Mouse (Mus musculus): Measurements from ENCODE around the gene Hecw2. TPM values are rescaled to one million over a fixed set of nuclear protein-coding genes. Genes with fewer than 3 reads are reported as not detected.

Hecw2 gene
- polyA plus RNA-seq, 1 experiment from 2014 or later, result 0.22 TPM

GRCm38 (mm10) chr1:53797074-53797473 is 397.9 kb downstream of the Hecw2 start:
- no peaks in the 10 kb centered on the region for H3K36me3 ChIP-seq (ENCODE audit: inconsistent target)
- no peak overlapping the region for H3K27ac ChIP-seq
- no peaks in the 10 kb centered on the region for H3K79me2 ChIP-seq (ENCODE audit: inconsistent target)
- H3K4me3 ChIP-seq (ENCODE audit: inconsistent target), result no peak overlapping the region
- WGBS (ENCODE audit: missing documents), result 93% methylated on average over 5 of the region's 5 CpGs

- no peaks in the 10 kb centered on the region for H3K79me2 ChIP-seq (ENCODE audit: inconsistent target)
- no peaks in the 10 kb centered on the region for H3K36me3 ChIP-seq (ENCODE audit: inconsistent target)
- H3K4me3 ChIP-seq (ENCODE audit: inconsistent target), result no peak overlapping the region
- no peak overlapping the region for H3K27ac ChIP-seq
- 96% methylated on average over 6 of the region's 6 CpGs for WGBS (ENCODE audit: missing documents)
Observed at GRCm38 (mm10) chr1:53796271-53796670, 398.7 kb downstream of the Hecw2 start.

GRCm38 (mm10) chr1:53795591-53795990 is 399.4 kb downstream of the Hecw2 start:
- no peaks in the 10 kb centered on the region for H3K79me2 ChIP-seq (ENCODE audit: inconsistent target)
- no peak overlapping the region for H3K27ac ChIP-seq
- H3K36me3 ChIP-seq (ENCODE audit: inconsistent target), result no peaks in the 10 kb centered on the region
- no peak overlapping the region for H3K4me3 ChIP-seq (ENCODE audit: inconsistent target)
- 91% methylated on average over 4 of the region's 4 CpGs for WGBS (ENCODE audit: missing documents)

- Histone ChIP-seq H3K79me2 (ENCODE audit: inconsistent target) (no peaks in the 10 kb centered on the region), H3K4me3 (ENCODE audit: inconsistent target) (no peak overlapping the region), H3K27ac (no peak overlapping the region), H3K36me3 (ENCODE audit: inconsistent target) (no peaks in the 10 kb centered on the region)
- 90% methylated on average over 5 of the region's 5 CpGs for WGBS (ENCODE audit: missing documents)
Observed at GRCm38 (mm10) chr1:53795081-53795480, 399.9 kb downstream of the Hecw2 start.

- WGBS (ENCODE audit: missing documents), result 94% methylated on average over 2 of the region's 2 CpGs
- H3K4me3 ChIP-seq (ENCODE audit: inconsistent target), result no peak overlapping the region
- H3K79me2 ChIP-seq (ENCODE audit: inconsistent target), result no peaks in the 10 kb centered on the region
- no peaks in the 10 kb centered on the region for H3K36me3 ChIP-seq (ENCODE audit: inconsistent target)
- no peak overlapping the region for H3K27ac ChIP-seq
Observed at GRCm38 (mm10) chr1:53794279-53794678, 400.7 kb downstream of the Hecw2 start.

- 35% methylated on average over 2 of the region's 2 CpGs for WGBS (ENCODE audit: missing documents)
- no peaks in the 10 kb centered on the region for H3K79me2 ChIP-seq (ENCODE audit: inconsistent target)
- no peak overlapping the region for H3K4me3 ChIP-seq (ENCODE audit: inconsistent target)
- no peak overlapping the region for H3K27ac ChIP-seq
- H3K36me3 ChIP-seq (ENCODE audit: inconsistent target), result no peaks in the 10 kb centered on the region
Observed at GRCm38 (mm10) chr1:53791343-53791742, 403.6 kb downstream of the Hecw2 start.

- H3K79me2 ChIP-seq (ENCODE audit: inconsistent target), result peaks cover 47% of the 10 kb centered on the region
- WGBS (ENCODE audit: missing documents), result 1% methylated on average over 59 of the region's 81 CpGs
- no peaks in the 10 kb centered on the region for H3K36me3 ChIP-seq (ENCODE audit: inconsistent target)
- H3K4me3 ChIP-seq (ENCODE audit: inconsistent target), result peak within 1 kb of the TSS; percentile 90
- peak within 1 kb of the TSS; percentile 73 for H3K27ac ChIP-seq
Observed at GRCm38 (mm10) chr1:53784721-53785418, 410.1 kb downstream of the Hecw2 start, which contains the start of gene Stk17b. Gene Stk17b (minus strand): TSS chr1:53785224.

- peaks cover 53% of the 10 kb centered on the region for H3K79me2 ChIP-seq (ENCODE audit: inconsistent target)
- 1% methylated on average over 17 of the region's 17 CpGs for WGBS (ENCODE audit: missing documents)
- no peaks in the 10 kb centered on the region for H3K36me3 ChIP-seq (ENCODE audit: inconsistent target)
- H3K4me3 ChIP-seq (ENCODE audit: inconsistent target), result peak overlapping the region; percentile 90
- H3K27ac ChIP-seq, result peak overlapping the region; percentile 73
Observed at GRCm38 (mm10) chr1:53784291-53784720, 410.7 kb downstream of the Hecw2 start.

- Histone ChIP-seq H3K79me2 (ENCODE audit: inconsistent target) (peaks cover 67% of the 10 kb centered on the region), H3K27ac (0 out of 2 replicates have a peak overlapping the region, but pooled peaks have one; percentile 73), H3K36me3 (ENCODE audit: inconsistent target) (no peaks in the 10 kb centered on the region), H3K4me3 (ENCODE audit: inconsistent target) (peak overlapping the region; percentile 90)
- WGBS (ENCODE audit: missing documents), result 100% methylated on average over 1 of the region's 1 CpGs
Observed at GRCm38 (mm10) chr1:53782956-53783355, 412.0 kb downstream of the Hecw2 start.

- Histone ChIP-seq H3K4me3 (ENCODE audit: inconsistent target) (no peak overlapping the region), H3K36me3 (ENCODE audit: inconsistent target) (no peaks in the 10 kb centered on the region), H3K79me2 (ENCODE audit: inconsistent target) (peaks cover 75% of the 10 kb centered on the region), H3K27ac (no peak overlapping the region)
- 84% methylated on average over 3 of the region's 3 CpGs for WGBS (ENCODE audit: missing documents)
Observed at GRCm38 (mm10) chr1:53782079-53782478, 412.9 kb downstream of the Hecw2 start.

GRCm38 (mm10) chr1:53781311-53781710 is 413.7 kb downstream of the Hecw2 start:
- no peak overlapping the region for H3K27ac ChIP-seq
- no peak overlapping the region for H3K4me3 ChIP-seq (ENCODE audit: inconsistent target)
- no peaks in the 10 kb centered on the region for H3K36me3 ChIP-seq (ENCODE audit: inconsistent target)
- 45% methylated on average over 1 of the region's 1 CpGs for WGBS (ENCODE audit: missing documents)
- peaks cover 83% of the 10 kb centered on the region for H3K79me2 ChIP-seq (ENCODE audit: inconsistent target)

- 93% methylated on average over 7 of the region's 7 CpGs for WGBS (ENCODE audit: missing documents)
- H3K36me3 ChIP-seq (ENCODE audit: inconsistent target), result peaks cover 3% of the 10 kb centered on the region
- H3K4me3 ChIP-seq (ENCODE audit: inconsistent target), result no peak overlapping the region
- H3K27ac ChIP-seq, result no peak overlapping the region
- peaks cover 96% of the 10 kb centered on the region for H3K79me2 ChIP-seq (ENCODE audit: inconsistent target)
Observed at GRCm38 (mm10) chr1:53776176-53776905, 418.6 kb downstream of the Hecw2 start.

GRCm38 (mm10) chr1:53775545-53775944 is 419.4 kb downstream of the Hecw2 start:
- peaks cover 96% of the 10 kb centered on the region for H3K79me2 ChIP-seq (ENCODE audit: inconsistent target)
- H3K36me3 ChIP-seq (ENCODE audit: inconsistent target), result peaks cover 10% of the 10 kb centered on the region
- 95% methylated on average over 2 of the region's 2 CpGs for WGBS (ENCODE audit: missing documents)
- no peak overlapping the region for H3K4me3 ChIP-seq (ENCODE audit: inconsistent target)
- H3K27ac ChIP-seq, result peak overlapping the region; percentile 82; the same call in 1 of the 2 replicates

- Histone ChIP-seq H3K4me3 (ENCODE audit: inconsistent target) (no peak overlapping the region), H3K27ac (peak overlapping the region; percentile 82), H3K36me3 (ENCODE audit: inconsistent target) (peaks cover 14% of the 10 kb centered on the region), H3K79me2 (ENCODE audit: inconsistent target) (peaks cover 96% of the 10 kb centered on the region)
- 71% methylated on average over 6 of the region's 6 CpGs for WGBS (ENCODE audit: missing documents)
Observed at GRCm38 (mm10) chr1:53775036-53775435, 419.9 kb downstream of the Hecw2 start.

- Histone ChIP-seq H3K4me3 (ENCODE audit: inconsistent target) (no peak overlapping the region), H3K36me3 (ENCODE audit: inconsistent target) (peaks cover 14% of the 10 kb centered on the region), H3K27ac (peak overlapping the region; percentile 82), H3K79me2 (ENCODE audit: inconsistent target) (peaks cover 96% of the 10 kb centered on the region)
- WGBS (ENCODE audit: missing documents), result 63% methylated on average over 3 of the region's 3 CpGs
Observed at GRCm38 (mm10) chr1:53774571-53774970, 420.4 kb downstream of the Hecw2 start.
